Mouse (Mus musculus): ENCODE results near the gene Gnai3. TPM values are rescaled to one million over a fixed set of nuclear protein-coding genes. Genes with fewer than 3 reads are reported as not detected.
A peak's percentile ranks its signal among the peaks of the same experiment; 100 is the strongest.

The Gnai3 gene
- total and polyA plus RNA-seq, 3 experiments, result 7.5 to 18.1 (median 16.5) TPM

DNA sequence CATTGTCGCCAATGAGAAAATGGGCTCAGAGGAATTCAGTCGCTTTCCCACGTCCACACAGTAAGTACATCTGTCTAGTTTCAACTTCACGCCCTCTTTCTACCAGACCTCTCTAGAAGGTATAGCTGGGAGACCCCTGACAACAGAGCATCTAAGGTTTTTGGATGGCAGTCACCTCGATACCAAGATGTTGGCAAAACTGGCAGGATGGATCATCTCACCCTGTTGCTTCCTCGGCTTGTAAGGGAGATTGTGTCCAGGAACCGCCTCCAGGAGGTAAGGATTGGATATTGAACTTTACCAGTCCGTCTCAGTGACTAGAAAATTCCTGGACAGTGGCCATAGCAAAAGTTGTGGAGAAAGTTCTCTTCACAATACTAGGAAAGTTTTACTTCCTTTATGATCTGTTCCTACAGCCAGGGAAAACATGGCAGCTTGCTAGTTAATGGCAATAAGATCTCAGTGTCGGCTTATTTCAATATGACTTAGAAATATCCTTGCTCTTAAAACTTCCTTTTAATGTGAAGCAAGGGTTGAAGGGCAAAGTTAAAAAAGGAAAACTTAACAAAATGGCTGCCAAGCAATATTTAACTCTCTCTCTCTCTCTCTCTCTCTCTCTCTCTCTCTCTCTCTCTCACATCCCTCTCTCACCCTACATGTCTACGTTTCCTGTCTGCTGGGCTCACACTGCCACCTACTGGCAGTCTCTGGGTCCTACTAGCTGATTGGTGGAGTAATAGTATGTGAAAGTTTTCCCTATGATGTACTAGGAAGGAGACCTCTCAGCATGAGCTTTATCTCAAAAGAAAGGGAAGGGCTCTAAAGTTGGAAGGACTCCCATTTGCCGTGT lies 1.7 kb upstream of the Gnai3 start:
- DNase-seq, result peak; percentile 84 to 88
- no peaks in the 10 kb centered on the region for H3K27me3 ChIP-seq (ENCODE audit: control insufficient read depth, insufficient read depth, low read length)
- WGBS, result 51% methylated on average over 11 of the region's 11 CpGs
- peaks cover 6% of the 10 kb centered on the region for H3K4me1 ChIP-seq (ENCODE audit: control insufficient read depth, insufficient read depth, low read length)
- H3K79me2 ChIP-seq (replicated peaks; ENCODE audit: control insufficient read depth, insufficient read depth, low read length), result peaks cover 2% of the 10 kb centered on the region; the same call in 1 of the 2 replicates
- H3K4me3 ChIP-seq, result no peak overlapping the region
- TF ChIP-seq EP300 (IDR thresholded peaks at IDR 0.05; ENCODE audit: insufficient read depth, low read depth, low read length) (peak; percentile 95), CTCF (IDR thresholded peaks at IDR 0.05) (peak; percentile 89), POLR2A (IDR thresholded peaks at IDR 0.05; ENCODE audit: insufficient read depth, low read depth, low read length) (0 out of 2 replicates have a peak, but pooled peaks have one; percentile 25)
- no peak overlapping the region for H3K9ac ChIP-seq (ENCODE audit: low read depth, low read length)
- H3K36me3 ChIP-seq (ENCODE audit: control insufficient read depth, insufficient read depth, low read length), result peaks cover 3% of the 10 kb centered on the region; the same call in 1 of the 2 replicates
- intact Hi-C loops (cut with DNase I), result loop anchor here (1.0 to 5.0 kb wide), 6 partner anchors 63 to 450 kb away; partner anchors contain the start of gene Ahcyl1
- H3K27ac ChIP-seq, result peak overlapping the region; percentile 31; the same call in 1 of the 2 replicates

DNA sequence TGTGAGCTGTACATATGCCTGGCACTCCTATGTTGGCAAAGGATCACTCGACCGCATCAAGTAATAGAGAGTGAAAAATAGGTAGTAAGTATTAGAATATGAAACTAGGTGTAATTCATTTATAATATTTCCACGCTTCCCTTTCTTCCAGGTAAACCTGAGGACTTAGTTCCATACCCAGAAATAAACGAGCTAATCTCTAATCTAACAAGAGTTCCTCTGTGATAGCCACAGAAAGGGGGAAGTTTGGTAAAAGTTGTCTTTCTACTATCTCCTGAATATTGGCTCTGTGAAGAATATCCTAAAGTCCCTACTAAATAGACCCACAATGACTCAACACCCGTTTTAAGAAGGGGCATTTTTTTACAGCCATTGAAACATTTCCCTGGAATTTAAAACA lies 725 bp upstream of the Gnai3 start:
- no peak for DNase-seq
- 52% methylated on average over 5 of the region's 5 CpGs for WGBS
- peaks cover 2% of the 10 kb centered on the region for H3K79me2 ChIP-seq (replicated peaks; ENCODE audit: control insufficient read depth, insufficient read depth, low read length)
- peak overlapping the region; percentile 95 for H3K4me3 ChIP-seq
- H3K4me1 ChIP-seq (ENCODE audit: control insufficient read depth, insufficient read depth, low read length), result peaks cover 6% of the 10 kb centered on the region
- peaks cover 3% of the 10 kb centered on the region; the same call in 1 of the 2 replicates for H3K36me3 ChIP-seq (ENCODE audit: control insufficient read depth, insufficient read depth, low read length)
- intact Hi-C loops (cut with DNase I), result loop anchor here (1.0 to 5.0 kb wide), 5 partner anchors 62 to 449 kb away; partner anchors contain the start of gene Ahcyl1
- H3K9ac ChIP-seq (ENCODE audit: low read depth, low read length), result peak overlapping the region; percentile 41
- H3K27me3 ChIP-seq (ENCODE audit: control insufficient read depth, insufficient read depth, low read length), result no peaks in the 10 kb centered on the region
- H3K27ac ChIP-seq, result peak overlapping the region; percentile 96
- TF ChIP-seq CTCF (IDR thresholded peaks at IDR 0.05) (no peak), POLR2A (IDR thresholded peaks at IDR 0.05; ENCODE audit: insufficient read depth, low read depth, low read length) (no peak), EP300 (IDR thresholded peaks at IDR 0.05; ENCODE audit: insufficient read depth, low read depth, low read length) (no peak)

DNA sequence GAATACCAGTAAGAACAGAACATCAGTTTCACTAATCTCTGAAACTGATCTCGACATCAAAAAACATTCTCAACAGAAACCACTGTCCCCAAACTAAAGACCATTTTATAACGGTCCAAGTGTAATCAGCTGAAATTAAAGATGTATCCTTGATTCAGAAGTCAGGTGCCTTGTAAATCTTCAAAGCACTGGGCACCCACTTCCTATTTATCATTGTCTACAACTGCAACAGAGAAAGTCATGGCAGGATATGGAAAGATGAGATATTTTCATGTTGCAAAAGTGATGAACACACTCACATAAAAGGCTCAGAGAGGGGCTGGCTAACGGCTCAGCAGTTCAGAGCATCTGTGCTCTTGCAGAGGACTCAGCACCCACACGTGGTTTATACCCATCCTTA lies 5.2 kb downstream of the Gnai3 start:
- TF ChIP-seq CTCF (IDR thresholded peaks at IDR 0.05) (no peak), POLR2A (IDR thresholded peaks at IDR 0.05; ENCODE audit: insufficient read depth, low read depth, low read length) (no peak), EP300 (IDR thresholded peaks at IDR 0.05; ENCODE audit: insufficient read depth, low read depth, low read length) (no peak)
- Histone ChIP-seq H3K4me3 (no peak overlapping the region), H3K27ac (no peak overlapping the region), H3K4me1 (ENCODE audit: control insufficient read depth, insufficient read depth, low read length) (peaks cover 4% of the 10 kb centered on the region), H3K36me3 (ENCODE audit: control insufficient read depth, insufficient read depth, low read length) (peaks cover 3% of the 10 kb centered on the region; the same call in 1 of the 2 replicates), H3K27me3 (ENCODE audit: control insufficient read depth, insufficient read depth, low read length) (no peaks in the 10 kb centered on the region), H3K9ac (ENCODE audit: low read depth, low read length) (no peak overlapping the region), H3K79me2 (replicated peaks; ENCODE audit: control insufficient read depth, insufficient read depth, low read length) (peaks cover 13% of the 10 kb centered on the region)
- 64% methylated on average over 4 of the region's 4 CpGs for WGBS
- intact Hi-C loops (cut with DNase I), result no loop called here
- no peak for DNase-seq

DNA sequence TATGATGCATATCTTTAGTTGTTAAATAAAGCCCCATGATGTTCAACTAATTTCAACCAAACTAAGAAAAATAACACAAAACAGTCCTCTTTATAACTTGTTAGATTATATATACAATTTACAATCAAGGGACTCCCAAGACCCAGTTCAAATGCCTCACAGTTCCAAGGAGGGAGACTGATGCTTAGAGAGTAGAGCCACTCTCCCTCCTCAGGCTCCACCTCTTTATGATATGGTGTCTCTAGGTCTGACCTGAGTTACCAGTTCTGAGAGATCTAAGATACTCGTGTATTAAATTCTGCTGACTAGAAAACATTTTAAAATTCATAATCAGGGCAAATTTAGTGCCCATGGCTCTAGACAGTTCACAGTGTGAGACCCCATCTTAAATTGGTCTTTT lies 6.8 kb downstream of the Gnai3 start:
- Histone ChIP-seq H3K9ac (ENCODE audit: low read depth, low read length) (no peak overlapping the region), H3K36me3 (ENCODE audit: control insufficient read depth, insufficient read depth, low read length) (peaks cover 5% of the 10 kb centered on the region; the same call in 1 of the 2 replicates), H3K4me3 (no peak overlapping the region), H3K27me3 (ENCODE audit: control insufficient read depth, insufficient read depth, low read length) (no peaks in the 10 kb centered on the region), H3K27ac (no peak overlapping the region), H3K79me2 (replicated peaks; ENCODE audit: control insufficient read depth, insufficient read depth, low read length) (peaks cover 15% of the 10 kb centered on the region), H3K4me1 (ENCODE audit: control insufficient read depth, insufficient read depth, low read length) (peaks cover 6% of the 10 kb centered on the region)
- TF ChIP-seq CTCF (IDR thresholded peaks at IDR 0.05) (no peak), POLR2A (IDR thresholded peaks at IDR 0.05; ENCODE audit: insufficient read depth, low read depth, low read length) (no peak), EP300 (IDR thresholded peaks at IDR 0.05; ENCODE audit: insufficient read depth, low read depth, low read length) (no peak)
- intact Hi-C loops (cut with DNase I), result no loop called here
- WGBS, result 71% methylated on average over 1 of the region's 1 CpGs
- DNase-seq, result no peak

DNA sequence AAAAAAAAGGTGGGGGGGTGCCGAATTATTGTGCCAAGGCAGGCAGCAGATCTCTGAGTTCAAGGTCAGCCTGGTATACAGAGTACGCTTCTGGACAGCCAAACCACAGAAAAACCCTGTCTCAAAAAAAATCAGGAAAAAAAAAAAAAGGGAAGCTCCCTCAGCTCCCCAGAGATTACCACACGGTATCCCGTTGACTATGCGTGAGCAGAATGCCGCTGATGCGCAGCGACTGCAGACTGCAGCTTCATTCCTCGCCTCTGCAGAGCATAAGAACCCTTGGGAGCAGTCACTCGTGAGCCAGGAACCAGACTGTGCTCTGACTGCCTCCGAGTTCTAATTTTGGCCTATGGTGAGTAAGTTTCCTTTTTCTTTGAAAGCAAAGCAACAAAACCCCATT lies 11.2 kb downstream of the Gnai3 start:
- peaks cover 14% of the 10 kb centered on the region for H3K4me1 ChIP-seq (ENCODE audit: control insufficient read depth, insufficient read depth, low read length)
- H3K9ac ChIP-seq (ENCODE audit: low read depth, low read length), result no peak overlapping the region
- intact Hi-C loops (cut with DNase I), result no loop called here
- DNase-seq, result peak in 1 of 2 experiments; percentile 38
- WGBS, result 26% methylated on average over 11 of the region's 11 CpGs
- peaks cover 12% of the 10 kb centered on the region; the same call in 1 of the 2 replicates for H3K36me3 ChIP-seq (ENCODE audit: control insufficient read depth, insufficient read depth, low read length)
- TF ChIP-seq POLR2A (IDR thresholded peaks at IDR 0.05; ENCODE audit: insufficient read depth, low read depth, low read length) (no peak), EP300 (IDR thresholded peaks at IDR 0.05; ENCODE audit: insufficient read depth, low read depth, low read length) (peak; percentile 46; the same call in 1 of the 2 replicates)
- H3K79me2 ChIP-seq (replicated peaks; ENCODE audit: control insufficient read depth, insufficient read depth, low read length), result peaks cover 19% of the 10 kb centered on the region
- no peak overlapping the region for H3K27ac ChIP-seq
- H3K4me3 ChIP-seq, result no peak overlapping the region
- H3K27me3 ChIP-seq (ENCODE audit: control insufficient read depth, insufficient read depth, low read length), result no peaks in the 10 kb centered on the region

DNA sequence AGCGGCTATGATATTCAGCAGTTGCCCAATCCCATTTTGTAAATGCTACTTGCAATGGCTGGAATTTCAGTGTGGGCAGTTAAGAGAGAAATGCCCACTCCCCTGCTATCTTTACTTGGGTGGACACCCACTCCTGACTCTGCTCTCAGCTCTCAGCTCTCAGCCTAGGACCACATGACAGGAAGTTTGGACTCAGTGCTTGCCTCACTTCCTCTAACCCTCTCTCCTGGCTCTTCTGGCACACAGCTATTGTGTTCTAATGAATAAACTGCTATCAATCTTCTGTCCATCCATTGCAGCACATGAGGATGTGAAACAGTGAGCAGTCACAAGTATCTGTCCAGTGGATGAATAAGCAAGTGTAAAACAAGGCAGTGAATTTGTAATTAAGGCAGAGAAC lies 13.5 kb downstream of the Gnai3 start:
- Histone ChIP-seq H3K27ac (no peak overlapping the region), H3K9ac (ENCODE audit: low read depth, low read length) (no peak overlapping the region), H3K4me3 (no peak overlapping the region), H3K36me3 (ENCODE audit: control insufficient read depth, insufficient read depth, low read length) (peaks cover 12% of the 10 kb centered on the region; the same call in 1 of the 2 replicates), H3K27me3 (ENCODE audit: control insufficient read depth, insufficient read depth, low read length) (no peaks in the 10 kb centered on the region), H3K79me2 (replicated peaks; ENCODE audit: control insufficient read depth, insufficient read depth, low read length) (peaks cover 15% of the 10 kb centered on the region), H3K4me1 (ENCODE audit: control insufficient read depth, insufficient read depth, low read length) (peaks cover 14% of the 10 kb centered on the region)
- DNase-seq, result no peak
- 93% methylated on average over 1 of the region's 1 CpGs for WGBS
- TF ChIP-seq EP300 (IDR thresholded peaks at IDR 0.05; ENCODE audit: insufficient read depth, low read depth, low read length), result no peak
- no peak for TF ChIP-seq POLR2A (IDR thresholded peaks at IDR 0.05; ENCODE audit: insufficient read depth, low read depth, low read length)
- TF ChIP-seq CTCF (IDR thresholded peaks at IDR 0.05), result no peak
- intact Hi-C loops (cut with DNase I), result no loop called here

All from heart, adult 2 months (tissue).